Mouse (Mus musculus) thymus, adult 18-20 months (tissue): ENCODE measurements around the gene Fgf5.

Experiments
- DNase-seq, 2 experiments: peaks; one replicate each; pipeline ENCODE4 v3.0.0; 2022; ENCODE audit warnings: mixed read lengths in 2 of 2

Gene Fgf5

DNA sequence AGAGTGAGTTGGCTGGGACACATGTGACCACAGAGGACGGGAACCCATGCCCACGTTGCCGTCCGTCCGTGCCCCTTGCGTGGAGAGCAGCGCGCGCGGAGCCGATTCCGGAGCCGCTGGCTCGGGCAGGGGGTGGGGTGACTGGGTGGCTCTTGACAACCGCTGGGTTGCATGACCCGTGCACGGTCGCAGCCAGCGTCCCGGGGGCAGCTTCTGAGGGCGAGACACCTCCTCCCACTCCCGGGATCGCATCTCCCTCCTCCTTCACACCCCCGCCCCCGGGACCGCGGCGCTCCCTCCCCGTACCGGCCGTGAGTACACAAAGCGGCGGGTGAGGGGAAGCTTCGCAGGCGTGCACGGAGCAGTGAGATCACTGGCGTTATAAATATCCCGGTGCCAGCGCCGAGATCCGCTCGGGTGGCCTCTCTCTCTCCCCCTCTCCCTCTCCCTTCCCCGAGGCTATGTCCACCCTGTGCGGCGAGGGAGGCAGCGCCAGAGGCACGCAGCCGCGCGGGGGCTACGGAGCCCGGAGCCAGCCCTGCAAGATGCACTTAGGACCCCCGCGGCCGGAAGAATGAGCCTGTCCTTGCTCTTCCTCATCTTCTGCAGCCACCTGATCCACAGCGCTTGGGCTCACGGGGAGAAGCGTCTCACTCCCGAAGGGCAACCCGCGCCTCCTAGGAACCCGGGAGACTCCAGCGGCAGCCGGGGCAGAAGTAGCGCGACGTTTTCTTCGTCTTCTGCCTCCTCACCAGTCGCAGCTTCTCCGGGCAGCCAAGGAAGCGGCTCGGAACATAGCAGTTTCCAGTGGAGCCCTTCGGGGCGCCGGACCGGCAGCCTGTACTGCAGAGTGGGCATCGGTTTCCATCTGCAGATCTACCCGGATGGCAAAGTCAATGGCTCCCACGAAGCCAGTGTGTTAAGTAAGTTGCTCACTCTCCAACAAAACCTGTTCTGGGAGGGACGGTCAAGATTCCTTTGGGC lies at the start of gene Fgf5:
Gene Fgf5, plus strand, starts transcription at position 347 of the 984 bp plus-strand sequence.
- DNase-seq: no peak

DNA sequence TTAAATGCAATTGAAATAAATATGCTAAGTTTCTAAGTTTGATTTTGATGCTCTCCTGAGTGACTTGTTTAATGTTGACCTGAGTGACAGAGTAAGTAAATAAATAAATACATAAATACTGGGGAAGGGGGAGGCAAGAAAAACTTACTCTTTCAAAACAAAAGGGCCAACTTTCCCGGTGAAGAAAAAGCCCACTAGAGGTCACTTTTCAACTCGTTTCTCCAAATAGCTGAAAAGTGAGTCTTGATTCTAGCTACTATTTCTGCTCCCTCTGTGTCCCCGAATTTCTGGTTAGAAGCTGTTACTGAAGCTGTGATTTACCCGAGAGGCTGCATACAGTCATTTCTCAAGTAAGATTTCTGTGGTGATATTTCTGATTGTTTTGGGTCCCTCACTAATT lies 41.5 kb upstream of the Fgf5 start:
- no peak for DNase-seq

GRCm38 (mm10) chr5:98221956-98222355 lies 32.0 kb upstream of the Fgf5 start:
- no peak for DNase-seq

DNA sequence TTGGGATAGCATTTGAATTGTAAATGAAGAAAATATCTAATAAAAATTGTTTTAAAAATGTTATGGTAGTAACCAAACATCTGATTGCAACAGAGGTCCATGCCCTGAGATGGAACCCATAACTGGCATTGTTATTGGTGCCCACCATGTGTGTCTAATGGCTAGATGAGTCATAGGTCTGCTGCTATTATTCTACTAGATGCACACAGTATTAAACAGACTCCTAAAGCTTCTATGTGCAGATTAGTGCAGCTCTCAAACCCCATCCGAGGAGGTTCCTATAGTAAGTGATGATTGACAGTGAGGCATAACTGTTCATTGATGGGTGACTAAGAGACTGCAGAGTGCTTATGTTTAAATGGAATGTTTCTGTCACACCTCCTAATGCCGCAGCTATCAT lies 27.3 kb upstream of the Fgf5 start:
- DNase-seq: no peak

GRCm38 (mm10) chr5:98229456-98229855 lies 24.5 kb upstream of the Fgf5 start:
- no peak for DNase-seq

- DNase-seq: no peak
These were observed 15.5 kb upstream of the Fgf5 start for GRCm38 (mm10) chr5:98238466-98238865.

DNA sequence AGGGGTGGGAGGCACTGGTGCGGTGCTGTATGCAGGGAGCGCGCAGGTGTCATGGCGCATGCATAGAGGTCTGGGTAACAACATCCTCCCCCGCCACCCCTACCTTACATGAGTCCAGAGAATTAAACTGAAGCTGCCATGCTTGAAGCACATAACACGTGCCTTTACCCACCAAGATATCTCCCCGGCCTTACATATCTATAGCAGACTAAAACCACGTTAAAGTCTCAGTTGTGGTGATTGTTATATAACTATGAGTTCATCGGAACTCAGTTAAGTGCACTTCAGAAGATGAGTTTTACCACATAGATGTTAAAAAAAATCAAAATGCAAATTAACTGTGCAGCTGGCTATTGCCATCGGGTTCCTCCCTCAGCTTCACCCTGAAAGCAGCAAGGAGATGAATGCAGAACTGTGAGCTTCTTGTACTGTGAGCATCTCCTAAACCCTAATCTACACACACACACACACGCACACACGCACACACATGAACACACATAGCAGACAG lies 12.6 kb upstream of the Fgf5 start:
- no peak for DNase-seq

DNA sequence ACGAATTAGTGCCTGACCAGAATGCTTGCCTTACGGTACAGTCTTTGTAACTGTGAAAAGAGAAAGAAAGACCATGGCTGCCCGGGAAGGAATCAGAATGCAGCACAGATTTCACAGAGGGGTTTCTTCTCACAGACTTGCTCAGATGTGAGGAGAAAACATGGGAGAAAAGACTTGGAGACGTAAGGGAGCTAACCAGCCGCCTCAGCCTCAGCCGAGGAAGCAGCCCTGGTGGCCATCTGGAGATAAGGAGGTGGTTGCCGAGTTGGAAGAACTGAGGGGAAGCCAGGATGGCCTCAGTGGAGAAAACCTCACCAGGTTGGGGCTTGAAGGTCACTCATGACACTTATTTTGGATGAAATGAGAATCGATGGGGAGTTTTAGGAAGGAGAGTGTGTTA lies 8.7 kb upstream of the Fgf5 start:
- DNase-seq: no peak

- no peak for DNase-seq
These were observed 8.0 kb upstream of the Fgf5 start for GRCm38 (mm10) chr5:98245976-98246375.

GRCm38 (mm10) chr5:98246826-98247225 lies 7.2 kb upstream of the Fgf5 start:
- no peak for DNase-seq

DNA sequence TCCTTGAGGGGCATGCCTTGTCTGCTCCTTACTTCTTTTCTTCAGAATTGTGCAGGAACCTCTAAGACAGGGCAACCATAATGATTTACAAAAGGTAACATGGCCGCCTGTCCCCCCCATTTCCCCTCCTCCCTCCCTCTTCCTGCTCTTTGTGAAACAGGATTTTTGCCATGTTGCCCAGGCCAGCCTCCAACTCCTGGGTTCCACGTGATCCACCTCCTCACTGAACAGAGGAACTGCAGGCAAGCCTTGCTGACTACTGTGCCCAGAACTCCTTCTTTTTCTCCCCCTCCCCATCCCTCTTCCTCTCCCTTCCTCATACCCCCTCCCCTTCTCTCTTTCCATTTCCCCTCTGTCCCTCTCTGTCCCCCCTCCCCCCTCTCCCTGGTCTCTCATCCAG lies 6.5 kb upstream of the Fgf5 start:
- no peak for DNase-seq

DNA sequence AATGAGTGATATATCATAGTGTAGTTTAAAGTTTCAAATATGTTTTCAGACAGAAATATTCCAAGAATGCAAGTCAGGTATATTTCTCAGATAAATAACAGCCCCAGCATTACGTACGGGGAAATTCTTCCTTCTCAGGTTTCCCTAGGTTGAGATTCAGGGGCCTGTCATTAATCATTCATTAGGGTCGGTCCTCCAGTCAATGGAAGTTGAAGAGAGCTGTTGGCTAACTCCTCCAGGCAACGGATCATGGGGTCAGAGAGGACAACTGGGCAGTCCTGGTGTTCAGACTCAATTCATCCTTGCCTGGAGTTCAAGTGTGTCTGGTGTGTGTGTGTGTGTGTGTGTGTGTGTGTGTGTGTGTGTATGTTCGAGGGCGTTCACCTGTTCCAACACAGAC lies 837 bp upstream of the Fgf5 start:
- DNase-seq: no peak

DNA sequence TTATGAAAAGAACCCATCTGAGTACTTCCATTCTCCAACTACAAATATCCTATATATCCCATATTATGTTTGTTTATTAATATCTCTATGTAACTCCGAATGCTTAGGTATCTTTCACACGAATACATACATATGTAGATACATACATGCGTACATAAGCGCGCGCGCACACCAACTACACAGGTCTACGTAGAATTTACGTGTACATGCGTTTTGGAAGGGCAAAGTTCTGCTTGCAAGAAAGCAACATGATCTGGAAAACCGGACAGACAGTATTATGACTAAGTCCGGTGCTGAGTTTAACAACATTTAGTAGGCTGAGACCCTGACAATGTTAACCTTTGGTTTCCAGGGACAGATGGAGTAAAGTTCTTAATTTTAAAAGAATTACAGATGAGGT lies 1.2 kb downstream of the Fgf5 start:
- DNase-seq: no peak

- DNase-seq: no peak
These were observed 1.9 kb downstream of the Fgf5 start for GRCm38 (mm10) chr5:98255760-98256490.

DNA sequence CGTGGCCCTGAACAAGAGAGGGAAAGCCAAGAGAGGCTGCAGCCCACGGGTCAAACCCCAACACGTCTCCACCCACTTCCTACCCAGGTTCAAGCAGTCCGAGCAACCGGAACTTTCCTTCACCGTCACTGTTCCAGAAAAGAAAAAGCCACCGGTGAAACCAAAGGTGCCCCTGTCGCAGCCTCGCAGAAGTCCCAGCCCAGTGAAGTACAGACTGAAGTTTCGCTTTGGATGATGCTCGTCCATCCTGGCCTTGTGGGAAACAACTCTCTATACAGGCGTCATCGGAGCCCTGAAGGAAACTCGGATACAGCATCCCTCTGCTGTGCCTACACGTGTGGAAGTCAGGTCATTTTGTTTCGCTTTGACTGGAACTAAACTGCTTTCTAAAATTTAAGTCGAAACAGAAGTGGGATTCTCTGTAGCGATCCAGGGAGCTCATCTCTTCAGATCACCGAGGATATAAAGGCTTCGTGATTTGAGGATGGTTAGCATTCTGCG lies 21.4 kb downstream of the Fgf5 start:
- DNase-seq: no peak

- DNase-seq: no peak
These were observed 28.0 kb downstream of the Fgf5 start for GRCm38 (mm10) chr5:98281993-98282392.

- no peak for DNase-seq
These were observed 29.9 kb downstream of the Fgf5 start for GRCm38 (mm10) chr5:98283696-98284478.

DNA sequence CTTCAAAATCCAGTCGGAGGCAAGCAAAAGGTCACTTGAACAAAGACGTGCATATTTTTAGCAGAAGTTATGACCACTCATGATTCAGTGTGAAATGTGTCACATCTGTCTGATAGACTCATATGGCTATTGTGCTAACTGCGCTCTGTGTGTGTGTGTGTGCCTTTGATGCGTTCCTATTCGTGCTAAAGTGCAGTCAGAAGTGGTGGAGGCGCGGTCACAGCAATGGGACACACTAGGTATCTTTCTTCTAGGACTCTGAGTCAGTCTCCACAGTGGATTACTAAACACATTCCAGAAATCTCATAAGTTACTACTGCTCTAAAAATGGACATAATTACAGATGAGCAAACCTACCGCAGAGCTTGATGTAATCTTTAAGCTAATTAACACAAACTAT lies 36.7 kb downstream of the Fgf5 start:
- no peak for DNase-seq

GRCm38 (mm10) chr5:98292388-98293048 lies 38.5 kb downstream of the Fgf5 start:
- no peak for DNase-seq

DNA sequence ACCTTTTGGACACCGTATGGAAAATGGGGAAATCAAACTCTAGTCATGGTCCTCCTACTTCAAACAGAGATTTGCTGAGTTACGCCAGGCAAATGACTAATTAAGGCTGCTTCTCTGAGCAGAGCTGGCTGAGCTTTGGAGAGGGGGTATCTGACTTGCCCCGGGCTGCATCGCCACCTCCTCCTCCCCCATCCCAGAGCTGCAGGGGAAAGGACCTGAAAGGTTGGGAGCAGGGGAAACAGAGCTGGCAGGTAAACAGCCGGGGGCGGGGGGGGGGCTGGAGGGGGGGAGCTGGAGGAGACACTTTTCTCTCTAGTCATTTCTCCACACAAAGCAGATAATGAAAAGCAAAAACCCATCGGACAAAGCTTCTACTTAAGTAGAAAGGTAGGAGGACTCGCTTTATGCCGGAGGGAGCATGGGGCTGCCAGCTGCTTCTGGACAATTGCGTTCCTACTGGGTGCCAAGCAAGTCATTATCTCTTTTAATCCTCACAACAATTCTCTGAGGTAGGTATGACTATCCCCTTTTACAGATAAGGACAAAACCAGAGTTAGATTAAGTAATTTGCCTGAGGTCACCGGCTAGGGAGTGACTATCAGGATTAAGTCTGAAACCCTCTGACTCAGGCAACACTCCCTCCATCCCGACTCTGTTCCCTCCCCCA lies 39.2 kb downstream of the Fgf5 start:
- no peak for DNase-seq

GRCm38 (mm10) chr5:98300079-98300478 lies 46.1 kb downstream of the Fgf5 start:
- no peak for DNase-seq

DNA sequence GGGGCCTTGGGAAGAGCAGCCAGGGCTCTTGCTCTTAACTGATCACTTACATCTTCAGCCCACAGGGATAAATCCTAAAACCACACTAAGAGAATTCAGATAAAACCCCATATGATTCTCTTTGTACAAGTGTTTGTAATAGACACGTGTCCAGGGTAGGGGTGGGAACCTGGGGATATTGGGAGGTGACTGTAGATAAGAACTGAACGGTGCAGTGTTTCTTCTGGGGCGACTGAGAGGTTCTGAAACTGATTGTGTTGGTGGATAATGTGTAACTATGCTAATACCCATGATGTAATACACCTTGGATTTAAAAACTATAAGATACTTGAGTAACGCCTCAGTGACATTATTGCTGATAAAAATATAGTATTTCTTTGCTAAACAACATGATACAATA lies 51.7 kb downstream of the Fgf5 start:
- DNase-seq: no peak
